Mouse (Mus musculus) urinary bladder, postnatal 36 days (tissue): ENCODE measurements around the gene Aaed1.

Experiments
- DNase-seq, 2 experiments: peaks; one replicate each; pipeline ENCODE4 v3.0.0; 2022; ENCODE audit warnings: low spot score in 2 of 2, mixed read lengths in 1 of 2

The Aaed1 gene

DNA sequence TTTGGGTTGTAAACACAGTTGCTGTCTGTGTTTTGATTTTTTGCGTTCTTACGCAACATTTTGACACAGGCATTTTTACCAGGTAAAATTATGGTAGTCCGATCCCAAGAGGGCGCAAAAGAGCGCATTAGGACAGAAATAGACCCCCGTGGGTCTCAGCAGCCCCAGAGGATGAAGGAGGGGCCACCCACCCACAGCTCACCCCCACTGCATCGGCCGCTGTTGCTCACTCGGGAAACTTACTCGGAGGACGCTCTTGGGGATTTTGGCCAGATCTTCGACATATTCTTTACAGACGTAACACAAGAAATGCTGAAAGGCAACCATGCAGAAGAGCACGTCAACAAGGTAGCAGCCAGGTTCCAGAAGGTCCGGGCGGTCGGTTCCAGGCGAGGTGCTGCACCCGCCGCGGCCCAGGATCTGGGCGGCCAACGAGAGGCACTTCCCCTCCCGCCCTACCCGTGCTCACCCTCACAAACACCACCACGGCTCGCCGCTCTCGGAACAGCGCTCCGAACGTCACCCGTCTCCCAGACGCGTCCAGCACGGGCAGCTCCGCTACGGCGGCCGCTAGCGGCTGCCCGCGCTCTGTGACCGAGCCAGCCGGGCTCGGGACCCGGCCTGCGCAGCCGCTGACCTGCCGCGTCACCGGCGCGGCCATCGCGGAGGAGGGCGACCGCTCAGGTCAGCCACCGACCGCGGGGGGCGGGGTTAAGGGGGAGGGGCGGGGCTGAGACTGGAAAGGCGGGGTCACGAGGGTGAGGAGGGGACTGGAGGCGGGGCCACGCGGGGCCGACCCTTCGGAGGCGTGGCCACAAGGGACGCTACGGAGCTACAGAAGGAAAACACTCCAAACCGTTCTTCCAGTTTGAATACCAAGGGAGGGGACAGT, at the start of gene Aaed1:
TSS of gene Aaed1 (minus strand) at position 687 of the 892 bp plus-strand sequence.
- DNase-seq: peak; percentile 89 to 92

DNA sequence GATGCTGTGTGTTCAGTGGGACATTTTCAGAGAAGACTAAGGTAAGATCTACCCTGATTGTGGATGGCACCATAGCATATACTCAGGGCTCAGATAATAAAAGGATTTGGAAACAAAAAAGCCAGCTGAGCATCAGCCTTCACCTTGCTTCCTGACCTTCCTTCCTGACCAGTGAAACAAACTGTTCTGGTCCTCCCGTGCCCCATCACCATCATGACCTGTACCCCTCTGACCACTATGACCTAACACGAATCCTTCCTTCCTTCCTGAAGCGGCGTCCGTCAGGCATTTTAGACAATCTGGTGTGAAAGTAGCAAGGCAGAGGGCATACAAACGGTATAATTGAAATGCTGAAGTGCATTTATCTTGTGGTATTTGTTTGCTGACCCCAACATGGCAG, 49.6 kb upstream of the Aaed1 start:
- no peak for DNase-seq

GRCm38 (mm10) chr13:64361020-64361419, 48.5 kb upstream of the Aaed1 start:
- DNase-seq: no peak

DNA sequence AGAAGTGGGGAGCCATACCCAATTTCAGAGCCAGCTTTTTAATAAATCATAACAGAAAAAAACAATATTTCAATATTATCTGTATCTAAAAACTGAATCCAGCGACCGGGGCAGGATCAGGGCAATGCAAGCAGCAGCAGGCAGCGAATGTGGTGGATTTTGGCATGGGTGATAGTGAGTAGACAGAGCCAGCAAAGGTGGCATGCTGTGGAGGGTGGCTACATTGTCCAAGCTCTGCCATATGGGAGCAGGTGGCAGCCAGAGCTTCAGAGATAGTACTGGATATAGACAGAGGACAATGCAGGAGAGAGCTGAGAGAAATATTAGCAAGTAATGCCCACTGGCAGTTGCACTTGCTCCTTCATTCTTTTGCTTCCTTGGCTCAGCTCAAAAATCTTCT, 47.2 kb upstream of the Aaed1 start:
- no peak for DNase-seq

DNA sequence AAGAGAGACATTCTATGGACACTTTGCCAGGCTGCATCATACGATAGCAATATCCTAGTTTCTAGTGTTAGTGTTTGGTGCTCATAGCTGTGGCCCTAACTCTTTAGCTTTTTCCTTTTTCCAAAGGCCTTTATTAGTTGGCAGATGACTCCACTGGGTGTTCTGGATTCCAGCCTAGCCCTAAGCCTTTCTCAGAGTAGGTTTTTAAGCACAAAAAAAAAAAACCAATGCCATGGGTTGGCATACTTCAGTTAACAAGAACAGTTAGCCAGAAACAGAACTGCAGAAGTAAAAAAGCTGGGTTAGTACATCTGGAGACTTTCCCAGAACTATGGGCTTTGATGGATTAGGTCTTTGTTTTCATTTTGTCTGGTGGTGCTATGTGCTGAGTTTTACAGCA, 46.0 kb upstream of the Aaed1 start:
- DNase-seq: no peak

GRCm38 (mm10) chr13:64357389-64357788, 44.9 kb upstream of the Aaed1 start:
- no peak for DNase-seq

GRCm38 (mm10) chr13:64349474-64349873, 37.0 kb upstream of the Aaed1 start:
- no peak for DNase-seq

DNA sequence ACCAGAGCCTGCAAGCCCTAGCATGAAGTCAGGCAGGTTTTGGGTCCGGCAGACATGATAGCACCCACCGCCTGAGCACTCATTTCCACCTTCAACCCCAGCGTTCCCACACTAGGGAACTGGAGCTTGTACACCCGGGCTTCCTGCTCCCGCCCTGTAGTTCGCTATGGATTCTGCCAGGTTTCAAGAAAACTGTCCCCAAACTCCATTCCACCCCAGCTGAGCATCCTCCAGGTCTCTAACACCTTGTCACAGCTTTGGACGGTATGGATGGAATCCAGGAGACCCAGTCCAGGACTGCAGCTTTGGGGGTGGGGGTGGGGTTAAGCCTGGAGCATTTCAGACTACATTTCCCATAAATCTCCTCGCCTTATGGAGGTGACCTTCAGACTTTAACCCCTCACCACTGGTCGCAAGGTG, 31.6 kb upstream of the Aaed1 start:
- peak in 1 of 2 experiments; percentile 9 for DNase-seq

GRCm38 (mm10) chr13:64343598-64343997, 31.1 kb upstream of the Aaed1 start:
- no peak for DNase-seq

GRCm38 (mm10) chr13:64335546-64336132, 23.1 kb upstream of the Aaed1 start:
- DNase-seq: no peak

GRCm38 (mm10) chr13:64333102-64333501, 20.6 kb upstream of the Aaed1 start:
- no peak for DNase-seq

GRCm38 (mm10) chr13:64332321-64332720, 19.8 kb upstream of the Aaed1 start:
- no peak for DNase-seq

- no peak for DNase-seq
These were observed 10.2 kb upstream of the Aaed1 start for GRCm38 (mm10) chr13:64322561-64323281.

DNA sequence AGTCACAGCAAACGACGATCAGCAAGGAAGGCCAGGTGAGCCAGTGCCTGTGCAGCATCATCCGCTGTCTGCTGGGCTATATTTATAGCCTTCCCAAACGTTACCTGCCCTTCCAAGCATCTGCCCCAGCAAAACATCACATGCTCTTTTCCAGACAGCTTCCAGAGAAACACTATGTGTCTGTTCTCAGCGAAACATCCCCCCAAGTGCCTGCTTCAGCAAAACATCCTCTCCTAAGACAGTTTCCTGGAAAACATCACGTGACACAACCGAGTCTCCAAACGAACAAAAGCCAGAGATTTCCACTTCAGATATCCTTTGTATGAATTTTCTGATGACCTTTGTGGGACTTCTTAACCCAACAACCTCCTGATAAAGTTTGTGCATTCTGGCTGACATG, 7.8 kb upstream of the Aaed1 start:
- no peak for DNase-seq

DNA sequence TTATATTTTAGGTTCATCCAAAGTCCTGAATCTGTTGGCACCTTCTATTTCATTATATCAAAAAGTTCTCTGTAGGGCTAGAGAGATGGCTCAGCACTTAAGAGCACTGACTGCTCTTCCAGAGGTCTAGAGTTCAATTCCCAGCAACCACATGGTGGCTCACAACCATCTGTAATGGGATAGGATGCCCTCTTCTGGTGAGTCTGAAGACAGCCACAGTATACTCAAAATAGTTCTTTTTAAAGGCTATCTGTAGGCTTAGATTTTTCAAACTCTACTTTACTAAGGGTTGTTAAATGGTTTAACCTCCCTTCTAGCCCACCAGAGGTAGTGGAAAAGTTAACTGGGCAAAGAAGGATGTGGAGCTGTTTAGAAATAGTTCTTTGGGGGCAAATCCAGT, 7.3 kb upstream of the Aaed1 start:
- no peak for DNase-seq

DNA sequence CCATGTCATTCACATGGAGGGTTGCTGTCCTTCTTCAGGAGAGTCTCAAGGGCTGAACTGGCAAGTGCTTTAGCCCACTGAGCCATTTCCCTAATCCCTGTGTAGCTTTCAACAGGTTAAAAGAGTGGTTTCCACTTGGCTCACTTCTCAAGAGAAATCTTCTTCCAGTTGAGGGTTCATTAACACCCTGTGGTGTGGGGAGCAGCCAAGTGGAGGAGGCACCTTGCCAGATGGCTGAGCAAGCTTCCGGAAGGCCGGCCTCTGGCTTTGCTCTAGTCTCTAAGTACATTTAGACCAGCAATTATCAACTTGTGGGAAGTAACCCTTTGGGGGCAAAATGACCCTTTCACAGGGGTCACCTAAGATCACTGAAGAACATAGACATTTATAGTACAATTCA, 5.8 kb upstream of the Aaed1 start:
- peak in 1 of 2 experiments; percentile 44 for DNase-seq

DNA sequence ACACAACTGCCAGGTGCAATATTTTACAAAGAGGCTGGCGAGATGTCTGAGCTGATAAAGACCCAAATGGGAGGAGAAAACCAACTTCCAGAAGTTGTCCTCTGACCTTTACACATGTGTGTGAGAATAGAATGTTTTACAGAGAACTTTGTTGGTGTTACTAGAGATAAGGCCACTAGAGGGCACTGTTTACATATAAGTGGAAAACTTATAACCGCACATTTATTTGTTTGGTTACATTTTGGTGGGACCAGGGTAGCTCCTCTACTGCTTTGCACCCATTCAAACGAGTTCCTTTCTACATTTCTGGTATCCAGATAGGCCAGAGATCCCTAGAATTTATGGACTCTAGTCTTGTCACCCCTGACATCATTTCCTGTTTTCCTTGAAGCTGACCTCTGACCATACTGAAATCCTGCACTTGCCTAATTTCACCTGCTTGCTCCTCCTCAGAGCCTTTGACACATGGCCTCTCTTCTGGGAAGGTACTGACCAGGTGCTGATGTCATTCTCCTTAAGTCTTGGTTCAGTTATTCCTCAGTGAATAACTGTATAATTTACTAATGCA, 3.1 kb upstream of the Aaed1 start:
- DNase-seq: no peak

GRCm38 (mm10) chr13:64314041-64314440, 1.5 kb upstream of the Aaed1 start:
- DNase-seq: no peak

- DNase-seq: no peak
These were observed 393 bp upstream of the Aaed1 start for GRCm38 (mm10) chr13:64312916-64313289.

DNA sequence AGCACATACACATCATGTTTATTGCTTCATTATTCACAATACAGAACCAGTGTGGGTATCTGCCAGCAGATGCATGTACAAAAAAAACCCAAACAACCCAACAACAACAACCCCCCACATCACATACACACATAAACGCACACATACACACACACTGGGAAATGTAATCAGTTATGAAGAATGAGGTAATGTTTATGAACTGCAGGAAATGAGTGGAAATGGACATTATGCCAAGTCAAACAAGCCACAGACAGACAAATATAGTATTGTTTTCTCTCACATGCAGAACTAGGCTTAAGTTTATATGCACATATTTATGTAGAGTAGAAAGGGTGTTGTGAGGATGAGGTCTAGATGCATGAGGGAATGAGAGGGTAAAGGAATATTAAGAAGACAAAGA, 1.2 kb downstream of the Aaed1 start:
- DNase-seq: no peak

DNA sequence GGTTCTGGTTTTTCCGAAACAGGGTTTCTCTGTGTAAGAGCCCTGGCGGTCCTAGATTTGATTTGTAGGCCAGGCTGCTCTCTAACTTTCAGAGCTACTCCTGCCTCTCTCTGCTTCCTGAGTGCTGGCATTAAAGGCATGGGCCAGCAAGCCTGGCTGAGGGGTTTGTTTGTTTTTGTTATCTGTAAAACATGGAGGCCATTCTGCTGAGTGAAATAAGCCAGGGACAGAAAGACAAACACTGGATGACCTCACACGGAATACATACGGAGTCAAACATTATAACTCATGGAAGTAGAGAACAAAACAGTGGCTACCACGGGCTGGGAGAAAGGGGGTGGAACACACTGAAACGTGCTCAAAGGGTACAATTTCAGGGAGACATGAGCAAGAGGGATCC, 1.9 kb downstream of the Aaed1 start:
- no peak for DNase-seq

GRCm38 (mm10) chr13:64309842-64310241, 2.7 kb downstream of the Aaed1 start:
- no peak for DNase-seq
